Mouse (Mus musculus) limb, embryonic 10.5 days (tissue): ENCODE measurements around the gene Coro1c. TPM values are rescaled to one million over a fixed set of nuclear protein-coding genes. Genes with fewer than 3 reads are reported as not detected.

Source experiments
- DNase-seq: peaks from one replicate; pipeline ENCODE4 v3.0.0-alpha.2; 2017; ENCODE audit warnings: low spot score
- H3K27ac ChIP-seq: fragments of 300-500 bp; sonication (generic); 2 replicates; pipeline ENCODE4 v1.5.1; 2016; ENCODE audit warnings: mild to moderate bottlenecking
- H3K27me3 ChIP-seq: fragments of 300-500 bp; sonication (generic); 2 replicates; pipeline ENCODE4 v1.6.1; 2016; ENCODE audit warnings: low read depth, mild to moderate bottlenecking; ENCODE audit not compliant: poor library complexity, severe bottlenecking
- H3K36me3 ChIP-seq: fragments of 300-500 bp; sonication (generic); 2 replicates; pipeline ENCODE4 v1.6.1; 2016; ENCODE audit warnings: mild to moderate bottlenecking, moderate library complexity
- H3K4me1 ChIP-seq: fragments of 300-500 bp; sonication (generic); 2 replicates; pipeline ENCODE4 v1.6.1; 2016
- H3K4me3 ChIP-seq: fragments of 300-500 bp; sonication (generic); 2 replicates; pipeline ENCODE4 v1.5.1; 2016; ENCODE audit warnings: mild to moderate bottlenecking, moderate library complexity
- H3K9me3 ChIP-seq: fragments of 300-500 bp; sonication (generic); replicated peaks from 2 replicates; pipeline ENCODE4 v1.6.1; 2016; ENCODE audit warnings: mild to moderate bottlenecking
- WGBS: fragments of 180-500 bp; shearing (Covaris S2); methylation state at CpG from one replicate; pipeline ENCODE4 v1.1.7; 2016; 5-methylcytosine and 5-hydroxymethylcytosine counted together
- polyA plus RNA-seq: library from polyadenylated mRNA; unstranded; fragments of >200 nt; fragmentation: Nextera tagmentation; extraction: Ambion mirVana; gene quantifications from 2 replicates; pipeline ENCODE4 v1.2.1, GENCODE M21; 2016

Gene Coro1c
- polyA plus RNA-seq = 129 and 139 TPM in 2 replicates

DNA sequence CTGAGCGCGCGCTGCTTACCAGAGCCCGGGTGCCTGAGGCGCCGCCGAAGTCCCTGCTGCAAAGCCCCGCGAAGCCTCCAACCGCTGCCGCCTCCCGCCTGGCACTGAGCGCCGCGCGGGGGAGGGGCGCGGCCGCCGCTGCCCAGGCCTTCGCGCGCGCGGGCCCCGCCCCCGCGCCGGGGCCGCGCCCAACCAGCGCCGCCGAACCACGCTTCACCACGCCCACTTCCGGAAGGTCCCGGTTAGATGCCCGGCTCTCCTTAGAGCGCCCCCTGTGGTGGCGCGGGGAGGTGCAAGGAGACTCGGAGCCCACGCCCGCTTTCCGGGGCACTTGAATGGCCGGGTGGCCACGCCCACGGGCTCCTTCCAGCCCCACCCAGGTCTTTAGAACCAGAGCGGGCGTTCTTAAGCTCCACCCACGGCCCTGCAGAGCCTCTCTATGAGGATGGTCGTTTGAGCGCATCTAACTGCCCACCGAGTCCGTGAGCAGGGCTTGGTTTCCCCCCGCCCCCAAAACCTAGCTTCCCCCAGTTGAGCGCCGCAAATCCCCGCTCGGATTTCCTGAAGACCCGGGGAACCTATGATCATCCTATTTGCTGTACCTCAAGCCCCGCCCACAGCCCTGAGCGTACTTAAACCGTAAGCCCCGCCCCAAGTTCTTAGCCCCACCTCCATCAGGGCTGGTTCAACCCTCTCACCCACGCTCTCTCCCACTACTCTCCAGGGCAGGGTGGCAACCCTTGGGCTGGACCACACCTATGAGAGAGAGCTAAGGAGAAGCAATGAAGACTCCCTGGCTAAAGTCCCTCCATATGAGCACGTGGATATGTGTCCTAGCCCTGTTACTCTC lies at the start of gene Coro1c:
Coro1c (minus strand) TSS at position 167 of the 850 bp plus-strand sequence.
- WGBS = under 1% methylated on average over 68 of the region's 68 CpGs
- peak within 1 kb of the TSS; percentile 96 for H3K27ac ChIP-seq
- peak; percentile 100 for DNase-seq
- no peaks in the 10 kb centered on the region for H3K27me3 ChIP-seq
- no peaks in the 10 kb centered on the region for H3K9me3 ChIP-seq
- peak within 1 kb of the TSS; percentile 100 for H3K4me3 ChIP-seq
- H3K4me1 ChIP-seq = peaks cover 46% of the 10 kb centered on the region
- H3K36me3 ChIP-seq = no peaks in the 10 kb centered on the region

DNA sequence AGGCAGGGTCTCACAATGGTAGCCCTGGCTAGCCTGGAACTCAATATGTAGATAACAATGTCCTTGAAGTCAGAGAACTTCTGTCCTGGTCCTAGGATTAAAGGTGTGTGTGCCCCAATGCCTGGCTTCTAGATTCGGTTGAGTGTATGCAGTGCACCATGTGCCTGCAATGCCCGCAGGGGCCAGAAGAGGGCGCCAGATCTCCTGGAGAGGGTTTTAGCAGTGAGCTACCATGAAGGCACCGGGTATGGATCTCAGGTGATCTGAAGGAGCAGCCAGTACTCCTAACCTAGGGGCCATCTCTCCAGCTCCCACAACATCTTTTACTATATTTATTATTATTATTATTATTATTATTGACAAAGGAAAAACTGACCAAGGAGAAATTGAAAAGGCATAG lies 48.0 kb upstream of the Coro1c start:
- Histone ChIP-seq H3K4me1 (peaks cover 25% of the 10 kb centered on the region), H3K27me3 (no peaks in the 10 kb centered on the region), H3K36me3 (peaks cover 63% of the 10 kb centered on the region), H3K27ac (no peak overlapping the region), H3K4me3 (no peak overlapping the region), H3K9me3 (no peaks in the 10 kb centered on the region)
- DNase-seq = peak; percentile 98
- WGBS = 7% methylated on average over 4 of the region's 4 CpGs

DNA sequence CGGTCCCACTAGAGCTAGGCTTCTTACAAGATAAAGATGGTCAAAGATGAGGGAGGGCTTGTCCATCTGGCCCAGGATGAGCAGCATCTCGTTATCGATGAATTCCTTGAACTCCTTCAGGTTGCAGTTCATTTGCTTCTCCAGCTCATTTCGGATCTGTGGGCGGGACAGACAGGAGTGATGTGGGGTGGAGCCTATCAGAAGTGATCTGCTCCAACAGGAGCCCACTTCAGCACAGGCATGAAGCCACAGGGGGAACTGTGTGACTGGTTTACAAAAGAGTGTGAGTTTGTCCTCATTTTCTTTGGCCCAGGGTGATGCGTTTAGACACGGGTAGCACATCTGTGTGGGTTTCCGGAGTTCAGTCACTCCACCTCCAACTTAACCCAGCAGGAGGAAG lies 47.1 kb upstream of the Coro1c start:
- H3K4me3 ChIP-seq = no peak overlapping the region
- peaks cover 25% of the 10 kb centered on the region for H3K4me1 ChIP-seq
- WGBS = 92% methylated on average over 8 of the region's 8 CpGs
- H3K36me3 ChIP-seq = peaks cover 63% of the 10 kb centered on the region
- no peaks in the 10 kb centered on the region for H3K27me3 ChIP-seq
- DNase-seq = no peak
- no peaks in the 10 kb centered on the region for H3K9me3 ChIP-seq
- H3K27ac ChIP-seq = no peak overlapping the region

GRCm38 (mm10) chr5:113955281-113955680 lies 46.7 kb upstream of the Coro1c start:
- peaks cover 22% of the 10 kb centered on the region for H3K4me1 ChIP-seq
- 90% methylated on average over 5 of the region's 5 CpGs for WGBS

DNA sequence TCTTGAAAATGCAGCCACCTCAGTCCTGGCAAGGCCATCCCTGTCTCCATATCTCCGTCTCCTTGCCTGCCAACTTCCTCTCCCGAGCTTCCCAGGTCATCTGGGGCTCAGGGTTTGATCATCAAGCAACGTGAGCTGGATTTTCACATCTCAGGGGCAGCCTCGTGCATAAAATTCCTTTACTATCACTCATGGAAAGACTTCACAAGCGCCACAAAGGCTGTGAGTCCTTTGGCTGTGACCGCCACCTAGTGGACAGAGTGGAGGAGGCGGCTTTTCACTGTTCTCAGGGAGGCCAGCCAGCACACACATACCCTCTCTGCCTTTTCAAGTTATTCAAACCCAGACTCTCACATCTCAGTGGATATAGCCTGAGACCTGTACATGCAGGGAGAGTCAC lies 45.9 kb upstream of the Coro1c start:
- WGBS = 16% methylated on average over 7 of the region's 7 CpGs
- no peaks in the 10 kb centered on the region for H3K27me3 ChIP-seq
- H3K4me3 ChIP-seq = no peak overlapping the region
- no peaks in the 10 kb centered on the region for H3K9me3 ChIP-seq
- peaks cover 16% of the 10 kb centered on the region for H3K4me1 ChIP-seq
- no peak overlapping the region for H3K27ac ChIP-seq
- peak; percentile 87 for DNase-seq
- peaks cover 72% of the 10 kb centered on the region for H3K36me3 ChIP-seq

More at GRCm38 (mm10) chr5:113955281-113955680, 46.7 kb upstream of the Coro1c start:
- Histone ChIP-seq H3K4me3 (no peak overlapping the region), H3K9me3 (no peaks in the 10 kb centered on the region), H3K27ac (no peak overlapping the region), H3K36me3 (peaks cover 64% of the 10 kb centered on the region), H3K27me3 (no peaks in the 10 kb centered on the region)
- DNase-seq = no peak

DNA sequence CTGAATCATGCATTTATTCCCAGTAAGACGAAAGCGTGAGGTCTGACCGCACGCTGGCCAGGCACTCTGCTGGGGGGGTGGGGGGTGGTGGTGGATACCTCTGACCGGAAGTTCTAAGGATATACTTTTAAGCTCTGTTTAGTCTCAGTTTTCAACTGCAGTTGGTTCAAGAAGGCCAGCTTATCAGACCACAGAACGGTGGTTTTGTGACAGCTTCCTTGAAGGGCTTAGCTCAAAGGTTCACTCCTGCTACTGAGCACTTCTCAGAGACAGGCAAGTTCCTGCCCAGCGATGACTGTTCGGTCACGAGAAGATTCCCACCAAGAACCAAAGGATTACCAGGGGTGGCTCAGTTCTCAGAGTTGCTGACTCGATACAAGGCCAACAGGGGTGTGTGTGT lies 44.0 kb upstream of the Coro1c start:
- Histone ChIP-seq H3K36me3 (peaks cover 81% of the 10 kb centered on the region), H3K4me3 (no peak overlapping the region), H3K27ac (no peak overlapping the region), H3K27me3 (no peaks in the 10 kb centered on the region), H3K4me1 (no peaks in the 10 kb centered on the region), H3K9me3 (no peaks in the 10 kb centered on the region)
- 90% methylated on average over 10 of the region's 10 CpGs for WGBS
- no peak for DNase-seq

- no peak for DNase-seq
- no peaks in the 10 kb centered on the region for H3K4me1 ChIP-seq
- WGBS = 91% methylated on average over 11 of the region's 11 CpGs
- no peak overlapping the region for H3K27ac ChIP-seq
- H3K27me3 ChIP-seq = no peaks in the 10 kb centered on the region
- no peaks in the 10 kb centered on the region for H3K9me3 ChIP-seq
- peaks cover 82% of the 10 kb centered on the region for H3K36me3 ChIP-seq
- no peak overlapping the region for H3K4me3 ChIP-seq
Measured at GRCm38 (mm10) chr5:113951693-113952071, 43.1 kb upstream of the Coro1c start.

GRCm38 (mm10) chr5:113950786-113951692 lies 42.5 kb upstream of the Coro1c start:
- Histone ChIP-seq H3K36me3 (peaks cover 89% of the 10 kb centered on the region), H3K27me3 (no peaks in the 10 kb centered on the region), H3K9me3 (no peaks in the 10 kb centered on the region), H3K4me3 (no peak overlapping the region), H3K27ac (peak overlapping the region; percentile 4; the same call in 1 of the 2 replicates), H3K4me1 (no peaks in the 10 kb centered on the region)
- 86% methylated on average over 19 of the region's 19 CpGs for WGBS
- no peak for DNase-seq

DNA sequence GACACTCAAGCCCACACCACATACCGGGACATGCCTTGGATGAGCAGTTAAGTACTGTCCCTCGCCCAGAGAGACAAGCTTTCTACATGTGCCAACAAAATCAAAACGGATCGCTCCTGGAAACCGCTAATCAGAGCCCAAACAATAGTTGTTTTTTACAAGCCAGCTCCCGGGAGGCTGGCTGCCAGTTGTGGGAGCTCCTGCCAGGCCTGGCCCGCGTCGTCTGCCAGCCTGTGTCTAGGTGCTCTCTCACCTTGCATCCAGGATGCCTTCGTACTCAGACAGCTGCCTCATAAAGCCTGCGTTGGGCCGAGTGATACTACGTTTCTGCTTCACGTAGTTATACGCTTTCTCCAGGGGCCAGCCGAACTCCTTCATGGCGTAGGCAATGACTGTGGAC lies 41.6 kb upstream of the Coro1c start:
- Histone ChIP-seq H3K4me3 (no peak overlapping the region), H3K27me3 (no peaks in the 10 kb centered on the region), H3K36me3 (peaks cover 90% of the 10 kb centered on the region), H3K4me1 (no peaks in the 10 kb centered on the region), H3K9me3 (no peaks in the 10 kb centered on the region), H3K27ac (no peak overlapping the region)
- 96% methylated on average over 17 of the region's 17 CpGs for WGBS
- DNase-seq = no peak

- Histone ChIP-seq H3K27me3 (no peaks in the 10 kb centered on the region), H3K27ac (no peak overlapping the region), H3K9me3 (no peaks in the 10 kb centered on the region), H3K4me1 (no peaks in the 10 kb centered on the region), H3K36me3 (peaks cover 97% of the 10 kb centered on the region), H3K4me3 (no peak overlapping the region)
- WGBS = 58% methylated on average over 2 of the region's 2 CpGs
- no peak for DNase-seq
Measured at GRCm38 (mm10) chr5:113947280-113947679, 38.7 kb upstream of the Coro1c start.

GRCm38 (mm10) chr5:113945126-113945525 lies 36.6 kb upstream of the Coro1c start:
- Histone ChIP-seq H3K36me3 (peaks cover 100% of the 10 kb centered on the region), H3K4me1 (no peaks in the 10 kb centered on the region), H3K27ac (no peak overlapping the region), H3K9me3 (no peaks in the 10 kb centered on the region), H3K4me3 (no peak overlapping the region), H3K27me3 (no peaks in the 10 kb centered on the region)
- WGBS = 95% methylated on average over 6 of the region's 6 CpGs
- DNase-seq = no peak

DNA sequence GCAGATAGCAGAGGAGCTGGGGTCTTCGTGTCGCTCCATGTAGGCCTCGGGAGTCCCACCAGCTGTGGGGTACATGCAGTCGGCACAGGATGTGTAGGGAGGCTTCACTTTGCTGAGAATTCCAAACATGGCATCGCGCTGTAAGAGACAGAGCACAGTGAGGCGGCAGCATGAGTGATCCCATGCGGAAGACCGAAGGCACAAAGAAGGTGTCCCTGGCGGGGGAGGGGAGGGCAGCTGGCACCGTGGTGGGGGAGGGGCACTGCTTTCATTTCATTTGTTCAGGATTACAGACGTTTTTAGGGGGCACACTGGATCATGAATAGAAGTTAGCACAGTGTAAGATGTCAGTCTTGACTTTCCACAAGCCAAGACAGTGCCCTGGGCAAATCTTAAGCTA lies 34.8 kb upstream of the Coro1c start:
- H3K4me3 ChIP-seq = no peak overlapping the region
- H3K27ac ChIP-seq = no peak overlapping the region
- H3K4me1 ChIP-seq = no peaks in the 10 kb centered on the region
- H3K9me3 ChIP-seq = no peaks in the 10 kb centered on the region
- no peak for DNase-seq
- WGBS = 87% methylated on average over 12 of the region's 12 CpGs
- peaks cover 92% of the 10 kb centered on the region for H3K36me3 ChIP-seq
- no peaks in the 10 kb centered on the region for H3K27me3 ChIP-seq

DNA sequence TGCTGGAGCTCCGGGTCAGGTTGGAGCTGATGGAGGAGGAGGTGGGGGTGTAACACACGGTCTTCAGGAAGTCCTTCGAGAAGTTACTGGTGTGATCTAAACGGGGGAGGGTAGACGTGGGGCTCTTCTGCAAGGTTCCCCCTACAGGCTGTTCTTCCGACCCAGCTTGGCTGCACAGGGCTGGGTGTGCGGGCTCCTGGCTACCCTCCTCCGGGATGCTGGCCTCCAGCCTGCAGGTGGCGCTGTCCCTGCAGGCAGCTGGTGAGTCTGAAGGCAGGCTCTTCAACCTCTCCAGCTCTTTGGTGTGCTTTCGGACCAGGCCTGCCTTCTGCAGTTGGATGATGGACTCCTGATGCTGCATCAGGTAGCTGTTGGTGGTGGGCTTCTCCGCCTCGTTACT lies 34.0 kb upstream of the Coro1c start:
- Histone ChIP-seq H3K27me3 (no peaks in the 10 kb centered on the region), H3K9me3 (no peaks in the 10 kb centered on the region), H3K4me1 (no peaks in the 10 kb centered on the region), H3K27ac (no peak overlapping the region), H3K4me3 (no peak overlapping the region), H3K36me3 (peaks cover 86% of the 10 kb centered on the region)
- no peak for DNase-seq
- WGBS = 85% methylated on average over 12 of the region's 12 CpGs
